Mouse (Mus musculus) urinary bladder, postnatal 25 days (tissue): ENCODE data around the gene Gm17267.
"Not testable (repeated sequence)": the region's sequence is repeated elsewhere in the genome, so short reads cannot be mapped to it uniquely, and the experiment has no call there.

Source experiments
- DNase-seq: peaks from one replicate; pipeline ENCODE4 v3.0.0; 2022; ENCODE audit warnings: low spot score

Gene Gm17267

GRCm38 (mm10) chrX:126017257-126017656 is at the start of gene Gm17267:
Gene Gm17267 (plus strand): TSS chrX:126017557.
- not testable (repeated sequence) for DNase-seq
